Mouse (Mus musculus) monocyte, adult 2 months (primary cell): ENCODE results near the gene Tom1l2.
A peak's percentile ranks its signal among the peaks of the same experiment; 100 is the strongest.

ENCODE experiments used
- DNase-seq, 2 experiments: peaks; one replicate each; pipeline ENCODE4 v3.0.0; 2022; ENCODE audit warnings: low spot score in 2 of 2, low read depth in 1 of 2

Gene Tom1l2

DNA sequence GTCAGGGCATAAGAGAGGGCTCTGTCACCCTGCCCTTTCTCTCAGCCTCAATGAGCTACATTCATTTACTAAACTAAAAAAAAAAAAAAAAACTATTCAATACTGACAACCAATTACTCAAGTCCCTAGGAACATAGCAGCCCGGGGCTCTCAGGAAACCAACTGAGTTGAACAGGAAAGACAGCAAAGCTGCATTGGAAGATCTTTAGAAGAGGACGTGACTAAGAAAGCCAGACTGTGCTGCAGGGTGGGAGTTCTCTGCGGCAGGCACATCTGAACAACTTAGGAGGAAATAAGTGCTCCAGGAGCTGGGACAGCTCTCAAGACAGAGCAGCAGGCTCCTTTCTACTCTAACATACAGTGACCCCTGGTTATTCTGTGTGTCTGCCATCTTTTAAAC lies 84.1 kb downstream of the Tom1l2 start:
- DNase-seq = no peak

DNA sequence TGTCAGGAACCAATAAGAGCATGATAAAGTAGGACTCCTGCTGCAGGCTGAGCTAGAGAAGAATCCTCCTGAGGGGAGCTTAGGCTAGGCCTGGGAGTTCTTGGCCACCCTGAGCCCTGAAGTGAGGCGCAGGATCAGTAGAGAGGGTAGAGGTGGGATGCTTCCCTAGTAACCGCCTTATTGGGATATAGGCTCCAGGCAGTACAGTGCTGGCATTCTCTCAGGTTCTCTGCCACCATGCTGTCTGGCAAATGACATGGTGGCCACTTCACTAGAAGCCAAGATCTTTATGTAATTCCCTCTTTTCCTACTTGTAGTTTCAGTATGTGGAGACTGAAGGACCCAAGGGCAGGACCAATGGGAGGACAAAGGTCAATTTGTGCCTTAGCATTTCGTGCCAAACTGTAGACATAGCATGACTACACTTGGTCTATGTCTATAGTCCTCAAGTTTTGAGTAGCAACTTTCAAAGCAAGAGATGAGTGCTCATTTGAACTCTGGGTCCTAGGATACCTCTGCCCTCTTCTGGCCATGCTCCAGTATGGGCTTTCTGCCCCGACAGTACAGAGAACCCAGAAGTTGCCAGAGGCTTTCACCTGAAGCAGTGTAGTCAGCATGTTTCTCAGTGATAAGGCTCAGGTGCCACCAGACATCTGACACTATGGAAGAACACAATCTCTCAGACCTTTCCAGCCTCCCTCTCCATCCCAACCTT lies 87.3 kb downstream of the Tom1l2 start:
- DNase-seq = no peak

DNA sequence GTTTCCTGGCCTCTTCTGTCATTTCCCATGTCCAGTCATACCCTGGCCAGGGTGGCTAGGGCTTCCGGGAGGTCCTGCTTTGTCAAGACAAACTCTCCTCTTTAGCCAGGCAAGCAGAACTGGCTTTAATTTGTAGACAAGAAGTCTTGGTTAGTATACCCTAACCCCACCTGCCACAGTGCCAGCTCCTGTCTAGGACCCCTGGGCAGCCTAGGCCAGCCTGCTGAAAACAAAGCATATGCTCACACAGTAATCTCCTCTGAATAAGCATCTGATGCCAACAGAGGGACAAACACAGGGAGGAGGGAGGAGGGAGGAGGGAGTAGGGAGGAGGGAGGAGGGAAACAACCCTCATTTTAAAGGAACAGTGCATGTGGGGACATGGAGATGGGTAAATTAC lies 88.1 kb downstream of the Tom1l2 start:
- no peak for DNase-seq

DNA sequence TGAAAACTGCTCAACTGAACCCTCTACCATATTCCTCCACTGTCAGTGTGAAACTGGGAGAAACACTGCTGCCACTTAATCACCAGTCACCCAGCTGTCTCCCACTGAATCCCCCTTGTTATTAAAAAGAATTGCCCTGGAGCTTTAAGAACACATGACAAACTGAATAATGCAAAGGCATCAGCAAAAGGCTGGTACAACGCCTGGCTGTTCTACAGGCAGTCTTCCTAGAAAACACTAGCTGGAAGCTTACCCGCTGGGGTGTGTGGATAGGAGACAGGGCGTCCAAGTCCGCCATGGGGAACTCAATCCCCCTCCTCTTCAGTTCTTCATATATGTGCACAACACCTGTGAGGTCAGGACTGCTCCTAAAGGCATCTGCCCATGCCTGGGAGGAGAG lies 90.3 kb downstream of the Tom1l2 start:
- DNase-seq = no peak

DNA sequence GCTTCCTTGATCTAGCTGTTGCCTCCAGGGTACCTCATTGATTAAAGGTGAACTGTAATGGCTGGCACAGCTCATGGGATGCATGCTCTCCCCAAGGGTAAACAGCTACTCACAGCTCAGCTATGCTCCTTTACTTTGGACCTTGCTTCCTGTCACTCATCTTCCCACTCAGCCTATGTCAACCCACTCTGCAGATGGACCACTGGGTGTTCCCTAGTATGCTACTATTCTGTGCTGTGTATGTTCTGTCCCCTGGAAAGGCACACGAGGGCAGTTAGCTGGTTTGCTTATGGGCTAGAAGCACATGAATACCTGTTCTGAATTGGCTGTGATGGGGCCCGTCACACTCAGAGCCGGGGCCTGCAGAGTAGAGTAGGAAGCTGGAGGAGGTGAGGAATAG lies 92.0 kb downstream of the Tom1l2 start:
- DNase-seq = no peak

DNA sequence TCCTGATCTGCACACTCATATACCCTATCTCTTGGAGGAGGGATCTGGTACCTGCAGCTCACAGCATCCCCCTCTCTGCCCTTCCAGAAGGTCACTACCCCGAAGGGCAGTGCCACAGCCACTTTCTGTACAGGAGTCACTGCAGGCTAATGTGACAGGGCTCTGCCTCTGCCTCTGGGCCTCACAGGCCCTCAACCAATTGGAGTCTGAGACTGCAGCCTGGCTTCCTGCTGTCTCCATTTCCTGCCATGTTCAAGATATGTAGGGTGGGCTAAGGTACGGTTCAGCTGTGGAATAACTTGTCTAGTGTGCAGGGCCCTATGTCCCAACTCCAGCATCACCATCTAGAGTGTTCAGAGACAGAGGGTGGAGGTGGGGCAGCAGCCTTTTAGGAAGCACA lies 95.0 kb downstream of the Tom1l2 start:
- DNase-seq = no peak

DNA sequence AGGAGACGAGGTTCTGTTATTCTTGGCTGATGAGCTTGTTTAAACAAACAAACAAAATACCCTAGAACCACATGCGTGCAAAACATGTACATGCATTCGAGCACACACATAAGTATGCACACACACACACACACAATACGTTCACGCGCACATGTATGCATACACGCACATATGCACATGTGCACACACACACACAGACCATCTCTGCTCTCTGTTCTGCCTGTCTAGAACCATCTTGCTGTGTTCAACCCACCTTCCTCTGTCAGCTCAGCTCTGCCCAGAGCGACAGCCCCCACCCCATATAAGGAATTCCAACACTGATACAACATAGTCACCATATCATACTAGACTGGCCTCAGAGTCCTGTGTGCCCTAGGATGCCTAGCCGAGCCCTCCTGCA lies 96.0 kb downstream of the Tom1l2 start:
- DNase-seq = no peak

DNA sequence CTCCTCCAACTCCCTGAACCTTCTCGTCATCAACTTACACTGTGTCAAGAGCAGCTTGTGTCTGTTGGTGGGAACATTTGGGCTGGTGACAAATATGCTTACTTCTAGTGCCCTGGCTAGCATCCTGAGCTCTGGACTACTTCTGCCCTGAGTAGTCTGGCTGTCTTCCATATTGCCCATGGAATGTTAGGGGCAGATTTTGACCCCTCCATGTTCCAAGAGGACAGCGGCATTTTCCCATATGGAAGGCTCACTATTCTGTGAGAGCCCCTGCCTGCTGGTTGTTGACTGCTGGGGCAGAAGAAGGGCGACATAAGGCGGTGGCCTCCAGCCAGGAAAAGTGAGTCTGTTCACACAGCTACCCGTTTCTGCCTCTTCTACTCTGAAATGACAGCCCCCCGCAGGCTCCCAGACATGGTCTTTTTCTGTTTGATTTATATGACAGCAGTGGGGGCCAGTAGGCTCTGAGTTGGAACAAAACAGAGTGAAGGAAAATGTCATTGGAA lies 96.5 kb downstream of the Tom1l2 start:
- DNase-seq = no peak

DNA sequence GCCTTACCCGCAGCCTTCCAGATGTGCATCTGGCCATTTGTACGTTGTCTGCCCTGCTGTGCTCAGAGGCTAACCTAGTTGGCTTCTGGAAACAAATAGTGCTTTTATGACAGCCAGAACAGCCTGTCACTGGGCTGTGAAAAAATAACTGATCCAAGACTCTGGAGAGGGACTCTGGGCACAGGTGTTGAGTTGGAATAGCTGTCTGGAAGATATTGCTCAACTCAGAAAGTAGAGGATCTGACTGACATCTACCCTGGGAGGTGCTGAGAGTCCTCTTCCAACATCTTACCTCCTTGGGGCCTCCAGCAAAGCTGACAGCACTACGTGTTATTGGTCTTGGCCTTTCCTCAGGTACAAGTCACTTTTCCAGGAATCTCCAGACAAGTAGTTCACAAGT lies 97.1 kb downstream of the Tom1l2 start:
- DNase-seq = no peak

DNA sequence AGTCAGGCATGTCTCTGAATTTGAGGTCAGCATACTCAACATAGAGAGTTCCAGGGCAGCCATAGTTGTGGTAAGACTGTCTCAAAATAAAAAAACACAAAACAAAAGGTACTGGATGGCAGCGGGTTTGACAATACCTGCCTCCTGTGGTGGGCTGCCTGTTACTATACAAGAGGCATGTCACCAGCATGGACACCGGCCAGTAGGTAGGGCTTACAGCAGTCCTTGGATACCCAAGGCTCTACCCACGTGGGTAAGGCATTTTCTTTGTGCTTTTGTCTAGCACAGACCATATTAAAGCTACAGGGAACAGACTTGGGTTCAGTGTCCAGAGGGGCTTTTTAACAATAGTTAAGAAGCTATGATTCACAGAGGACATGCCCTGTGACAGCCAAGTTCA lies 97.5 kb downstream of the Tom1l2 start:
- no peak for DNase-seq

DNA sequence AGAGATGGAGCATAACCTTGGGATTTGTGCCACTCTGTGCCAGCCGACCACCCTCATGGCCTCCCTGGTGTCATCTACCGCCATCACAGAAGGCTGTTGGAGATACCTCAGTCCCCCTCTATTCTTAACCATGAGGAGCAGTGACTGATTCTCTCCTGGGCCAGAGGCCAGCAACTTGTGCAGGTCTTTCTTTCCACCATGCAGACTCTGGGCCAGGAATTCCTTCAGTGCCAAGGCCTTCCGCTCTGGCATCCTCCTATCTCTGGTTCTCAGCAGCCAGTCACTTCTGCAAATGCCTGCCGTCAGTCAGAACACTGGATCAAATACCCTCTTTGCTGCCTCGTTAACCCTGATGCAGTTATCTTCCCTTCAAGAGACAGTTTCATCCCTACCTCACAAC lies 98.4 kb downstream of the Tom1l2 start:
- no peak for DNase-seq

DNA sequence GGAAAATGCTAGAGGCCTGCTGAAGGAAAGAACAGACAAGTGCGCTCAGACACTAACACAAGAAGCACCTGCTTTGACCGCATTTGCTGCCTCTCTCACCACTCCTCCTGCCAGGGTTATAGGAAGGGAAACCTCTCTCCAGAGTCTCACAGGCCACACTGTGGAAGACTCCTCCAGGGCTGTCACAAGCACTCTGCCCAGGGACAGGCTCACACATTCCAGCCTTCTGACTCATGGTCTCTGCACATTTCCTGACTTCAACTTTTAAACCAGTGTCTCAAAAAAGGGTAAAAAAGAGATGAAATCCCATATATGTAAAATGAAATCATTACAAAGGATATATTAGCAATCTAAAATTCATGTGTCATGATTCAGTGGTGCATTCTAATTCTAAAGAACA lies 99.2 kb downstream of the Tom1l2 start:
- no peak for DNase-seq

DNA sequence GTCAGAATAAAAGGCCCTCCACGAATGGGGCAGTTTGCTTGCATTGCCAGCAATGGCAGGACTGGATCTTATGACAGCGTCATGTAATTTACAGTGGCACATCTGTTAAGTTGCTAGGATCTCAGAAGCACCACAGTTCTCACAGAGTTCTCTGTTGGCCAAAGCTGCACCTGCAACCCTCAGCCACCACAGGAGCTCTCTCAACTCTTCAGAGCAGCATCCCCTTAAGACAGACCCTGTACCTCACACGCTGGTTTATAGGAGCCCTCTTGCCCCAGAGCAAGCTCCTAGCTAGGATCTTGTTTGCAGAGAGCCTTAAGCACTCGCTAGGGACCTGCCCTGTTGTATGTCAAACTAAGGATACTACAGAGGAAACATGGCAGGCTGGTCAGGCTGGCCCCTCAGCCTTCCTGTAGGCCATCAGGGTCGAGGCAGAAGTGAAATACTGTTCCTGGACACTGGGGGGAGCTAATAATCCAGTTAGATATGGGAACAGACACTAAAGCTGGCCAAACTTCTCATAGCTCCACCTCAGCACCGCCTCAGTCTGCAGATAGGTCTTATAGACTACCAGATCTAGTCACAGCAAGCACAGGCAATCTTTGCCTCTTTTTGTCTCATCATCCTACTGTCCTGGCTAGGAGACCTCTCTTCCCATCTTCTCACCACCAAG lies 101.6 kb downstream of the Tom1l2 start:
- DNase-seq = peak in 1 of 2 experiments; percentile 10

DNA sequence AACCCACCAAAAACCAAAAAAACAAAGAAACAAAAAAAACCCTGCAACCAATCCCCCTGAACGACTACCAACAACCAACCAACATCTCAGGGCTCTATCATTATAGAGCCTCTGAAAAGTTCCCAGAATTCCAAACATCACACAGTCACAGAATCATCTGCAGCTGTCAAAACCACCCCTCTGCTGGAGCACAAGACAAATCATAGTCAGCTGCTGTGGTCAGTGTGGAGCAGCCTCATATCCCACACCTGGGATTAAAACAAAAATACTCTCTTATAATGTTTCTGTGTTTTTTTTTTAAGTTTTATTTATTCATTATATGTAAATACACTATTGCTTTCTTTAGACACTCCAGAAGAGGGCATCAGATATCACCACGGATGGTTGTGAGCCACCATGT lies 102.8 kb downstream of the Tom1l2 start:
- DNase-seq = no peak

DNA sequence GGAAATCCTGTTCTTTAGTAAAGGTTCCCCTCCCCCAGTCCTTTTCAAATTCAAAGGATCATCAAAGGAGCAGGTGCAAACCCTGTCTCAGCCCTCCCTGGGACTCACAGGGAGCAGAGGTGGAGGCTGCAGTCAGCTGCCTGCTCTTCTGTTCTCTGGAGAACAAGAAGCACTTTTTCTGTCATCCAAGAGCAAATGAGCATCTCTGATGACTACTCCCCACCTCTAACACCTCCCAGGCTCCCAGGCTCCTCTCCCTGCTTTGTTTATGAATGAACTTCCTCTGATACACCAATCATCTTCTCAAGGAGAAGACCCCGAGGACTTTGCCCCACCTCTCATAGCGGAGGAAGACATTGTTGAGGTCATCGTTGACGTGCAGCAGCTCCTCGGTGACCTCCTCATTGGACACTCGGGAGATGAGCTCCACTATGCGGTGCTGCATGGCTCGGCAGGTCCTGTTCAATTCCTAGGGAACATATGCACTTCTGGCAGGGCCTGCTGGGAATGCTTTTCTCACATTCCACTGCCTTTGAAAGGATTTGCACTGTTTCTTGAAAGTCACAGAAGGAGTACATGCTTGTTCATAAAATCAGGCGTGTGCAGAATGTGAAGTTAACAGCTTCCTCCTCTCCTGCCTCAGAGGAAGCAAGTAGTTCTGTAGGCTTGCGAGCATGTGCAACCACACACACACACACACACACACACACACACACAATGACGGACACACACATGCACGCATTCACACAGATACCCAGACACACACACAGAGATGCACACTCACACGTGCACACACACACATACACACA lies 103.9 kb downstream of the Tom1l2 start:
- DNase-seq = no peak

DNA sequence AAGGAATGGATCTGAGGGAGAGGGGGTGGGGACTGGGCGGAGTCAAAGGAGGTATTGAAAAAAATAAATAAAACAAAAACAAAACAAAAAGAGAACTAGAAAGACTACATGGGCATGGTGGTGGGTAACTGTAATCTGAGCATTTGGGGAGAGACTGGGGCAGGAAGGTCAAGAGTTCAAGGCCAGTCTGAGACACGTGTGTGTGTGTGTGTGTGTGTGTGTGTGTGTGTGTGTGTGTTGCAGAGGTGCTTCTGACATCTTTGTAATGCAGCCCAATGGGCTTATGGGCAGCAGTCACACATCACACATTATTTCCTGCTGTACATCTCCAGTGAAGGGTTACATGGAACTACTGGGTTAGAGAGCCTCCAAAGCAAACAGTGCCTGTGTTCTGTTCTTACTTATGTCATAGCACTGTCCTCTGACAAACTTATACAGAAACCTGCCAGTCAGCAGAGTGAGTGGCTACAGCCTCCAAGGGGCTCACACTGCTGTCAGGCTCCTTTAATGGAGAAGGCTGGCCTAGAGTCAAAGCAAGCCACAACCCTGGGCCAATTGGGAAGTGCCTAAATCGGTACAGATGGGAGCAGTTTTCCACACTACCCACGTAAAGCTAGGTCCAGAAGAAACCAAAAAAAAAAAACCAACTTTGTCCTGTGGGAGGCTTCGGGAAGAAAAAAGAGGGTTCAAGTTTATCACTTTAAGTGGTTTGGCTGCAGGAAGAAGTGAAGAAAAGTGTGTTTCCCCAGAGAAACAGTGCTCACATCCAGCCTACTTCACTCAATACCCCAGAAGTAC lies 104.8 kb downstream of the Tom1l2 start:
- no peak for DNase-seq

DNA sequence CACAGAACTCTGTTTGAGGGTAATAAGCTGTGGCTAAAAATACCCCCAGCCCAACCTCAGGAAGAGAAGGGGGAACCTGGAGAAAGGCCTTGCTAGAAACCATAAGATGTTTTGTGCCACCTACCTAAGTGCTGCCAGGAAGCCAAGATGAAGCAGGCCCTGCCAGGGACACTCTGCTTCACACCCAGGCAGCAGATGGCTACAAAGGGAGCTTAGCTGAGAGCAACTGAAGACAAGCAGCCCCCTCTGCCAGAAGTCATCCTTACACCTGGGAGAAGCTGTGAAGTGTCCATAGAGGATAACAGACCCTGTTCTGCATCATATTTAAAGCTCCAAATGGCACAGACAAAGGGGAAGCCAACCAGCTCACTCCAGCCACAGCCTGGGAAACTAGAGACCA lies 106.6 kb downstream of the Tom1l2 start:
- no peak for DNase-seq

DNA sequence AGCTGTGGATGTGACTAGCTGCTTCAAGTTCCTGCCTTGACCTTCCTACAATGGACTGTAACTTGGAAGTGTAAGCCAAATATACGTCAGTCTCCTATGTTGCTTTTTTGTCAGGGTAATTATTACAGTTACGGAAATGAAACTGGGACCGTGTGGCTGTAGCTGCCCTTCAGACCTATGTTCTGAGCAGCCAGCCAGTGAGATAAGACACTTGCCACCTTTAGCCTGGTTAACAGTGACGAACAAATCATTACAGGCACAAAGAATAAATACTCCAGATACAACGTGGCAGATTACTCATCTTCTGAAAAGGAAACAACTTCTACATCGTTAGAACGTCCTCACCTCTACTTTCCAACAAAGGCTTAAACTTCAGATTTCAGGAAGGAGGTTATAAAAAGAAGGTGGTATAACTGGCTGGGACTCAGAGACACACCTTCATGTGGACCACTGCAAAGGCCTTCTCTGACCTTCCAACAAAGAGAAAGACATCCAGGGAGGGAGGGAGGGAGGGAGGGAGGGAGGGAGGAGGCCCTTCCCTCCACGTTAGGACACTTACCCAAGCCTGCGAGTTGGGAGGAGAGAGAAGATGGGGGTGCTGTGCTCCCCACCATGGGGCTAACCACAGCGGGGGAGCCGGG lies 108.1 kb downstream of the Tom1l2 start:
- no peak for DNase-seq

DNA sequence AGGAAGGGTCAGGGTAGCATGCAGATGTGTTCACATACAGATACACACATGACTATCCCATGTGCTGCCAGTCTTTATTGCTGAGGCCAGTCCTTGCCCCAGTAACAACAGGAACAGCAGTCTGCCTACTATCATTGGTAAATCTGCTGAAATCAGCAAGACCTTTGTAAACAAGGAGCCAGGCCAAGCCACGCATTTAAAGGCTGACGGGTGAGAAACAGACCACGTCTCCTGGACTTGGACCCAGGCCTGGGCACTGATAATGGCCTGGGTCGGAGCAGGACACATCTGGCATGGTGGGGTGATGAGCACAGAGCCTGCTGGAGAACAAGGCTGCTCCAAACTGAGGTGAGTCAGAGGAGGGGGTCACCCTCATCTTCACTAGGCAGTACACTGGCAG lies 112.2 kb downstream of the Tom1l2 start:
- no peak for DNase-seq

DNA sequence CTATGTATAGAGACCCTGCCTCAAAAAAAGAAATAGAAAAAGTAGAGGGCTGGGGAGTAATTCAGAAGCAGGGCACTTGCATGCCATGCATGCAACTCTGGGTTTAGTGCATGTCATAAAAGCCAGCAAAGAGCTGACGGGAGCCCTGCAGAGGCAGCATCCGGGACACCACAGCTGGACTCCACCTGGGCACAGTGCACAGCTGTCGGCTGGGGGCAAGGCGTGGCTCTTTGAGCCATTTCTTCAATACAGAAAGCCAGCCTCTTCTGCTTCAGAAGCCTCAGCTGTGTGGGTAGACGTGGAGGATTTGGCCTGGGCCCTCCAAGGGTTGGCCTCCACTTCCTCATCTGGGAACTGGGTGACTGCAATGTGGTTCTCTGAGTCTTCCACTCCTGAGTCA lies 117.4 kb downstream of the Tom1l2 start:
- no peak for DNase-seq

DNA sequence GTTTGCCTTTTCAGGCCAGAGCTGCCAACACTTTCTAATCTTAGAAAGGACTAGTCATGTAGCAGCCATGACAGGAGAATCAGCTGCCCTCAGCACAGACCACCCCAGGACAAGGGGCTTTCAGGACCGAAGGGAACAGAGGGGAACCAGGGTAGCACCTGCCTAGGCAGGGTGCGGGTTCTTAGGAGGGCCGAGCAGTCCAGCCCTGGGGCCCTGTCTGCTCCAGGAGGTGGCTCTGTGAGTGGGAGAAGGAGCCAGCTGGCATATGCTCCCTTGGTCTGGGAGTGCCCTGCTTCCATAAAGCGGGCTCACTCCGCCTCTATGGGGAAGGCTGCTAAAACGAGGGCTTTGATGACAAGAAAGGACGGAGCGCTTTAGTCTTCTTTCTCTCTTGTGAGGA lies 119.5 kb downstream of the Tom1l2 start:
- DNase-seq = no peak
